In the genomic region with DNA sequence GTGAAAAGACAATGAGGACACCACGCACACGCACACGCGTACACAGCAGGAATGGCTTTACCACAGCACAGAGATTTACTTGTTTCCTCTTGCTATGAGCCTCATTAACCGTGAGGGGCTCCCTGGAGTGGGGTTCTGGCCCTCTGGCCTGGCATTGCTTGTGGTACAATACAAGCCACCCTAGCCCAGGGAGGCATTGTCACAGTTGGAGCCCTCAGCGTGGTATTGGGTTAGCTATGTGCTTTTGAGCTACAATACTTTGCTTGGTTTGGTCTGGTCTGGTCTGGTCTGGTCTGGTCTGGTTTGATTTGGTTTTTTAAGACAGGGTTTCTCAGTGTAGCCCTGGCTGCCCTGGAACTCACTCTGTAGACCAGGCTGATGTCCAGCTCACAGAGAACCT, we compare ENCODE assay signal across 21 mouse cellular contexts. TPM values are rescaled to one million over a fixed set of nuclear protein-coding genes. Genes with fewer than 3 reads are reported as not detected.
DNase-seq lines count a peak whose midpoint lies in the region; ATAC-seq and TF ChIP-seq lines count a peak whose summit lies in the region.
"Had no signal": no experiment of that assay in that cellular context is flagged by ENCODE, and none has a peak within 500 bp of the region (broad histone marks: within the 10 kb centered on the region; RNA-seq: fewer than 3 reads in every experiment).

No protein-coding gene starts in this region.

- WGBS in midbrain, postnatal 0 days, result 87% methylated on average over 6 of the region's 6 CpGs
- WGBS in midbrain, embryonic 13.5 days, result 90% methylated on average over 6 of the region's 6 CpGs

- TF ChIP-seq CTCF in midbrain, postnatal 0 days (IDR thresholded peaks at IDR 0.05), result no peak

- ATAC-seq in midbrain, postnatal 0 days (ENCODE audit: low FRiP score), result 0 out of 2 replicates have a peak, but pooled peaks have one; percentile 16
- ATAC-seq in midbrain, embryonic 13.5 days, result no peak
- ATAC-seq: forebrain, embryonic 13.5 days; forebrain, embryonic 15.5 days; forebrain, postnatal 0 days; Patski had no signal

- no peak overlapping the region for H3K9ac ChIP-seq in midbrain, postnatal 0 days (replicated peaks; ENCODE audit: low read length, poor library complexity, severe bottlenecking)
- no peak overlapping the region for H3K9ac ChIP-seq in midbrain, embryonic 13.5 days (replicated peaks)
- H3K9ac ChIP-seq: embryonic facial prominence, embryonic 12.5 days; forebrain, embryonic 13.5 days; forebrain, embryonic 15.5 days; forebrain, postnatal 0 days had no signal

- H3K4me1 ChIP-seq in midbrain, postnatal 0 days (ENCODE audit: insufficient read depth, low read length), result no peaks in the 10 kb centered on the region; the same call in 1 of the 2 replicates
- H3K4me1 ChIP-seq in midbrain, embryonic 13.5 days (replicated peaks), result peaks cover 31% of the 10 kb centered on the region

- H3K4me2 ChIP-seq in midbrain, postnatal 0 days (ENCODE audit: low read depth, low read length, poor library complexity, severe bottlenecking), result no peak overlapping the region
- no peak overlapping the region for H3K4me2 ChIP-seq in midbrain, embryonic 13.5 days (replicated peaks)
- H3K4me2 ChIP-seq: embryonic facial prominence, embryonic 12.5 days; forebrain, embryonic 13.5 days; forebrain, embryonic 15.5 days had no signal

- H3K27ac ChIP-seq in midbrain, postnatal 0 days (ENCODE audit: low read depth, low read length), result no peak overlapping the region
- H3K27ac ChIP-seq in midbrain, embryonic 13.5 days, result no peak overlapping the region
- H3K27ac ChIP-seq: embryonic facial prominence, embryonic 10.5 days; embryonic facial prominence, embryonic 12.5 days; forebrain, embryonic 13.5 days; forebrain, embryonic 15.5 days had no signal

- H3K27me3 ChIP-seq in midbrain, postnatal 0 days (ENCODE audit: insufficient read depth, low read length), result no peaks in the 10 kb centered on the region
- no peaks in the 10 kb centered on the region for H3K27me3 ChIP-seq in midbrain, embryonic 13.5 days
- H3K27me3 ChIP-seq: embryonic facial prominence, embryonic 12.5 days; forebrain, embryonic 13.5 days; forebrain, embryonic 15.5 days; Patski had no signal

- DNase-seq in midbrain, postnatal 0 days (ENCODE audit: low spot score), result no peak
- DNase-seq in ES-CJ7 (ENCODE audit: low read depth, low spot score) (peak; percentile 61), ZHBTc4 (ENCODE audit: low read depth, low spot score) (peak; percentile 80)
- DNase-seq in gastrocnemius, postnatal 36 days, result no peak
- no peak for DNase-seq in lung, postnatal 36 days
- DNase-seq: adrenal gland, adult 2 months; adrenal gland, postnatal 10 days; adrenal gland, postnatal 25 days; cerebellum, adult 11-12 months; cerebellum, adult 2 months; cerebellum, adult 9-10 months; cerebellum, postnatal 10 days; cerebellum, postnatal 25 days; forebrain, postnatal 0 days had no signal

- intact Hi-C loops in gastrocnemius, postnatal 36 days (cut with DNase I), result no loop called here

- H3K9me3 ChIP-seq in midbrain, postnatal 0 days (ENCODE audit: low read length), result no peaks in the 10 kb centered on the region
- 0 out of 2 replicates have a peak, but pooled peaks cover 2% of the 10 kb centered on the region for H3K9me3 ChIP-seq in midbrain, embryonic 13.5 days
- H3K9me3 ChIP-seq: embryonic facial prominence, embryonic 10.5 days; embryonic facial prominence, embryonic 12.5 days; forebrain, embryonic 13.5 days; forebrain, embryonic 15.5 days; G1E had no signal

- no peak overlapping the region for H3K4me3 ChIP-seq in midbrain, postnatal 0 days (ENCODE audit: low read depth, low read length)
- no peak overlapping the region for H3K4me3 ChIP-seq in midbrain, embryonic 13.5 days (replicated peaks)
- H3K4me3 ChIP-seq: embryonic facial prominence, embryonic 10.5 days; embryonic facial prominence, embryonic 12.5 days; forebrain, embryonic 13.5 days; forebrain, embryonic 15.5 days had no signal

- H3K36me3 ChIP-seq in midbrain, postnatal 0 days (ENCODE audit: insufficient read depth, low read length), result no peaks in the 10 kb centered on the region
- H3K36me3 ChIP-seq in midbrain, embryonic 13.5 days, result no peaks in the 10 kb centered on the region
- H3K36me3 ChIP-seq: embryonic facial prominence, embryonic 12.5 days; forebrain, embryonic 15.5 days; G1E had no signal

RNA-seq across cellular contexts. Expression of gene Clstn1, which starts 13.3 kb away (rescaled TPM):
- 552 and 565 TPM in 2 replicates for total RNA-seq in midbrain, postnatal 0 days (2014; rRNA removed)
- polyA plus RNA-seq in midbrain, postnatal 0 days (2015; fragmentation: Nextera tagmentation; extraction: Ambion mirVana), result 196 and 209 TPM in 2 replicates
- polyA plus RNA-seq in midbrain, embryonic 13.5 days (2015; fragmentation: Nextera tagmentation; extraction: Ambion mirVana), result 41.9 and 61.9 TPM in 2 replicates
- total RNA-seq in gastrocnemius, postnatal 36 days (2021), result 10 to 100 TPM; 23.6 to 28.3 TPM

Comparison
In these comparisons a context has a peak if more than half of its experiments do, and no peak if none do; other contexts are left out.
1. DNase-seq: peak in ES-CJ7 (single experiment) and ZHBTc4 (single experiment); none in midbrain, postnatal 0 days (single experiment), gastrocnemius, postnatal 36 days (0 of 2) and lung, postnatal 36 days (single experiment).
2. RNA of gene Clstn1, which starts 13.3 kb away (total RNA-seq): 552 to 565 TPM in midbrain, postnatal 0 days; 23.6 to 28.3 TPM in gastrocnemius, postnatal 36 days; every median in the first group is over 10 times any median in the second.